Mouse (Mus musculus): ENCODE data around the gene Enpep. TPM values are rescaled to one million over a fixed set of nuclear protein-coding genes. Genes with fewer than 3 reads are reported as not detected.

Enpep gene
- total and polyA plus RNA-seq, 3 experiments, result 0.10 TPM; not detected in 2

- H3K27me3 ChIP-seq (replicated peaks), result no peaks in the 10 kb centered on the region
- dilution Hi-C loops (cut with MboI; ENCODE audit: extremely low pct_ligation_motif_present, extremely low pct_unique_long_range_greater_than_20kb, low sequenced_read_pairs), result no loop called here
- no peak overlapping the region for H3K4me2 ChIP-seq (ENCODE audit: insufficient read depth, low read depth, poor library complexity, severe bottlenecking)
Observed at GRCm38 (mm10) chr3:129224806-129225576, 107.5 kb downstream of the Enpep start.

DNA sequence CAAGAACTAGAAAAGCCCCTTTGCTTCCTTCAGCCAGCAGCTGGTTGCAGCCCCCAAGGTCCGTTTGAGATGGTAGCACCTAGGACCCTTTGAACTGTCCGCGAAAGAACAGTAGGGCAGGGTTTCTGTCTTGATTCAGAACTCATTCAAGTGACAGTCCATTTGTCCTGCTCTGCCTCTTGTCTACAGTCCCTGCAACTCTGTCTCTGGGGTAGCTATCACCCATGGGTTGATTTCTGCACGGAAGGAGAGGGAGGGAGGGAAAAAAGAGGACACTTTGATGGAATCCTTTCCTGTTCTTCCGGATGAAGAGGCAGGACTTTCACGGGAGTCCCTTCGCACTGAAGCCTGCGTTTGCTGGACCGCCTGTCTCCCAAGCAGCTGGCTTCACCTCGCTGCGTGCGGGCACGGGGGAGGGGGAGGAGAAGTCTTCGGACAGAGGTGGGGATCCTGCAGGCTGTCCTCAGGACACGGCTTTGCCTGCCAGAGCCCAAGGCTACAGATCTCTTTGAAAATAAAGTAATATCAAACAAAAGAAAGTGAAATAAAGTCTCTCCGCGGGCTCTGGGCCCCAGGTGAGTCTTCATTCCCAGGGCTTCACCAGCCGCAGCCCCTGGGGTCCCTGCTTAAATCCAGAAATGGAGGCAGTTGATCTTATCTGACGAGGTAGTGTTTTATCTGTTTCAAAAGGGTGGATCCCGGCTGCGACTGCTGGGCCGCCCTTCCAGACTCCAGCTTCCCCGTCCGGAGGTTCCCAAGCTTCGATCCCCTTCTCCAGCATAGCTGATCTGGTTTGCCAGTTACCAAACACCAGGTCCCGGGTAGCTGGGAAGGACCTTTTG, 108.3 kb downstream of the Enpep start:
- H3K27me3 ChIP-seq (replicated peaks), result no peaks in the 10 kb centered on the region
- H3K9ac ChIP-seq (ENCODE audit: insufficient read depth, low read depth), result no peak overlapping the region
- dilution Hi-C loops (cut with MboI; ENCODE audit: extremely low pct_ligation_motif_present, extremely low pct_unique_long_range_greater_than_20kb, low sequenced_read_pairs) (no loop called here), in situ Hi-C loops (cut with MboI; ENCODE audit: low pct_ligation_motif_present, low pct_unique_long_range_greater_than_20kb, low sequenced_read_pairs) (no loop called here)
- no peak for TF ChIP-seq PAX5 (IDR thresholded peaks at IDR 0.05; ENCODE audit: low read length)
- TF ChIP-seq NELFE (IDR thresholded peaks at IDR 0.05; ENCODE audit: low read depth, low read length), result no peak
- no peak for TF ChIP-seq SIN3A (IDR thresholded peaks at IDR 0.05; ENCODE audit: low read length)
- TF ChIP-seq MYC (IDR thresholded peaks at IDR 0.05; ENCODE audit: low read depth, low read length), result no peak
- TF ChIP-seq CHD1 (IDR thresholded peaks at IDR 0.05; ENCODE audit: low read depth, low read length), result no peak
- TF ChIP-seq SMC3 (IDR thresholded peaks at IDR 0.05; ENCODE audit: low read depth, low read length), result no peak
- no peak for TF ChIP-seq TCF12 (IDR thresholded peaks at IDR 0.05; ENCODE audit: low read depth, low read length)
- TF ChIP-seq POLR2AphosphoS2 (IDR thresholded peaks at IDR 0.05; ENCODE audit: low read depth, low read length), result no peak
- no peak for TF ChIP-seq ETS1 (conservative IDR thresholded peaks at IDR 0.05; ENCODE audit: low read depth, low read length)
- TF ChIP-seq USF2 (conservative IDR thresholded peaks at IDR 0.05; ENCODE audit: low read depth, low read length), result no peak
- no peak for TF ChIP-seq JUND (conservative IDR thresholded peaks at IDR 0.05; ENCODE audit: low read depth, low read length)
- DNase-seq (ENCODE audit: extremely low read depth), result no peak
- no peaks in the 10 kb centered on the region for H3K79me2 ChIP-seq (replicated peaks; ENCODE audit: control insufficient read depth, extremely low read depth, insufficient read depth, poor library complexity, severe bottlenecking)
- peaks cover 53% of the 10 kb centered on the region for H3K9me3 ChIP-seq (replicated peaks; ENCODE audit: low read length)
- no peaks in the 10 kb centered on the region for H3K36me3 ChIP-seq (replicated peaks in 1 of 2; ENCODE audit: control insufficient read depth in 1 of 2, insufficient read depth in 1 of 2, low read length in 1 of 2)
- H3K4me2 ChIP-seq (ENCODE audit: insufficient read depth, low read depth, poor library complexity, severe bottlenecking), result no peak overlapping the region
- H3K4me3 ChIP-seq (replicated peaks in 1 of 3; ENCODE audit: low read depth in 2 of 3, low read length in 2 of 3, poor library complexity in 1 of 3), result no peak overlapping the region
- H3K4me1 ChIP-seq (ENCODE audit: control insufficient read depth in 1 of 2, insufficient read depth in 2 of 2), result no peaks in the 10 kb centered on the region
- no peak overlapping the region for H3K27ac ChIP-seq (ENCODE audit: insufficient read depth, low read depth)

More at GRCm38 (mm10) chr3:129224806-129225576, 107.5 kb downstream of the Enpep start:
- Histone ChIP-seq H3K9ac (ENCODE audit: insufficient read depth, low read depth) (no peak overlapping the region), H3K27ac (ENCODE audit: insufficient read depth, low read depth) (no peak overlapping the region), H3K36me3 (replicated peaks in 1 of 2; ENCODE audit: control insufficient read depth in 1 of 2, insufficient read depth in 1 of 2, low read length in 1 of 2) (no peaks in the 10 kb centered on the region), H3K9me3 (replicated peaks; ENCODE audit: low read length) (peaks cover 53% of the 10 kb centered on the region), H3K79me2 (replicated peaks; ENCODE audit: control insufficient read depth, extremely low read depth, insufficient read depth, poor library complexity, severe bottlenecking) (no peaks in the 10 kb centered on the region), H3K4me3 (replicated peaks in 1 of 3; ENCODE audit: low read depth in 2 of 3, low read length in 2 of 3, poor library complexity in 1 of 3) (no peak overlapping the region), H3K4me1 (ENCODE audit: control insufficient read depth in 1 of 2, insufficient read depth in 2 of 2) (no peaks in the 10 kb centered on the region)
- in situ Hi-C loops (cut with MboI; ENCODE audit: low pct_ligation_motif_present, low pct_unique_long_range_greater_than_20kb, low sequenced_read_pairs), result no loop called here
- TF ChIP-seq MAZ (IDR thresholded peaks at IDR 0.05; ENCODE audit: low read depth, low read length), result no peak
- no peak for TF ChIP-seq E2F4 (IDR thresholded peaks at IDR 0.05; ENCODE audit: insufficient replicate concordance, low read depth, low read length)
- TF ChIP-seq MEF2A (IDR thresholded peaks at IDR 0.05; ENCODE audit: borderline replicate concordance, low read depth, low read length), result no peak
- no peak for TF ChIP-seq MXI1 (IDR thresholded peaks at IDR 0.05; ENCODE audit: low read depth, low read length)
- DNase-seq (ENCODE audit: extremely low read depth), result no peak
